ENCODE assay signal across 13 mouse cellular contexts in genomic region chr13:70156975-70157588, GRCm38 (mm10).
"Had no signal": no experiment of that assay in that cellular context is flagged by ENCODE, and none has a peak within 500 bp of the region (broad histone marks: within the 10 kb centered on the region; RNA-seq: fewer than 3 reads in every experiment).

No protein-coding gene starts in this region.

- H3K4me1 ChIP-seq: kidney, embryonic 15.5 days had no signal

- H3K36me3 ChIP-seq: kidney, embryonic 15.5 days; limb, embryonic 13.5 days; midbrain, embryonic 15.5 days had no signal

- H3K4me3 ChIP-seq: kidney, embryonic 15.5 days; limb, embryonic 13.5 days; midbrain, embryonic 15.5 days had no signal

- H3K9ac ChIP-seq: kidney, embryonic 15.5 days; limb, embryonic 13.5 days; liver, embryonic 14.5 days; midbrain, embryonic 15.5 days had no signal

- ATAC-seq: lung, postnatal 0 days; midbrain, embryonic 15.5 days had no signal

- H3K4me2 ChIP-seq: kidney, embryonic 15.5 days; limb, embryonic 13.5 days; midbrain, embryonic 11.5 days; midbrain, embryonic 15.5 days had no signal

- DNase-seq: kidney, postnatal 14 days; left cerebral cortex, postnatal 4 days; lung, adult 18-20 months; lung, postnatal 36 days; right cerebral cortex, adult 18-20 months; right cerebral cortex, postnatal 25 days; thymus, postnatal 4 days had no signal

- H3K27ac ChIP-seq: kidney, embryonic 15.5 days; limb, embryonic 13.5 days; liver, embryonic 14.5 days; midbrain, embryonic 15.5 days had no signal

- H3K27me3 ChIP-seq: kidney, embryonic 15.5 days; limb, embryonic 13.5 days; midbrain, embryonic 15.5 days had no signal

- H3K9me3 ChIP-seq: kidney, embryonic 15.5 days; limb, embryonic 13.5 days; midbrain, embryonic 15.5 days had no signal
